Mouse (Mus musculus): ENCODE measurements around the gene Chchd3.

GRCm38 (mm10) chr6:33098903-33099302, 38.8 kb upstream of the Chchd3 start:
- TF ChIP-seq CTCF (IDR thresholded peaks at IDR 0.05; ENCODE audit: borderline replicate concordance, extremely low read depth, insufficient read depth, insufficient read length) (no peak), POLR2A (IDR thresholded peaks at IDR 0.05; ENCODE audit: borderline replicate concordance, extremely low read depth, insufficient read depth, insufficient read length, poor library complexity, severe bottlenecking) (no peak)

Measured in brain, embryonic 14.5 days (tissue).